Mouse (Mus musculus) MEL (cell line): ENCODE results near the gene Cep85l.

Source experiments
- CTCF ChIP-seq, 3 experiments: IDR thresholded peaks in 2 of 3; conservative IDR thresholded peaks in 1 of 3; 2 replicates each; pipeline ENCODE4 v1.5.1; 2011 to 2012; ENCODE audit warnings: low read length in 3 of 3, low read depth in 2 of 3, mild to moderate bottlenecking in 2 of 3, improper control_type of control experiment in 1 of 3, inconsistent platforms in 1 of 3, mixed read lengths in 1 of 3, moderate library complexity in 1 of 3; ENCODE audit not compliant: control insufficient read depth in 1 of 3, insufficient read depth in 1 of 3, poor library complexity in 1 of 3, severe bottlenecking in 1 of 3
- HCFC1 ChIP-seq: IDR thresholded peaks from 2 replicates; pipeline ENCODE4 v1.6.1; 2012; ENCODE audit warnings: low read depth, mild to moderate bottlenecking, inconsistent platforms, low read length, improper control_type of control experiment, moderate library complexity
- KAT2A ChIP-seq: conservative IDR thresholded peaks from 2 replicates; pipeline ENCODE4 v1.6.1; 2012; ENCODE audit warnings: low read depth, low read length, improper control_type of control experiment, inconsistent platforms
- MXI1 ChIP-seq: IDR thresholded peaks from 2 replicates; pipeline ENCODE4 v1.6.1; 2011; ENCODE audit warnings: mild to moderate bottlenecking, low read depth, low read length, improper control_type of control experiment
- POLR2A ChIP-seq, 2 experiments: IDR thresholded peaks; 2 replicates each; pipeline ENCODE4 v1.6.1; 2011 to 2012; ENCODE audit warnings: low read length in 2 of 2, mild to moderate bottlenecking in 2 of 2, control low read depth in 1 of 2, improper control_type of control experiment in 1 of 2, low read depth in 1 of 2, moderate library complexity in 1 of 2; ENCODE audit not compliant: control insufficient read depth in 1 of 2, insufficient read depth in 1 of 2, poor library complexity in 1 of 2
- RCOR1 ChIP-seq: IDR thresholded peaks from 2 replicates; pipeline ENCODE4 v1.6.1; 2012; ENCODE audit warnings: low read depth, mild to moderate bottlenecking, inconsistent platforms, low read length, improper control_type of control experiment
- TCF12 ChIP-seq: IDR thresholded peaks from 2 replicates; pipeline ENCODE4 v1.6.1; 2014; ENCODE audit warnings: low read depth, mild to moderate bottlenecking, inconsistent platforms, low read length, improper control_type of control experiment, moderate library complexity
- ZC3H11A ChIP-seq: IDR thresholded peaks from 2 replicates; pipeline ENCODE4 v1.6.1; 2012; ENCODE audit warnings: low read depth, mild to moderate bottlenecking, inconsistent platforms, low read length, improper control_type of control experiment

DNA sequence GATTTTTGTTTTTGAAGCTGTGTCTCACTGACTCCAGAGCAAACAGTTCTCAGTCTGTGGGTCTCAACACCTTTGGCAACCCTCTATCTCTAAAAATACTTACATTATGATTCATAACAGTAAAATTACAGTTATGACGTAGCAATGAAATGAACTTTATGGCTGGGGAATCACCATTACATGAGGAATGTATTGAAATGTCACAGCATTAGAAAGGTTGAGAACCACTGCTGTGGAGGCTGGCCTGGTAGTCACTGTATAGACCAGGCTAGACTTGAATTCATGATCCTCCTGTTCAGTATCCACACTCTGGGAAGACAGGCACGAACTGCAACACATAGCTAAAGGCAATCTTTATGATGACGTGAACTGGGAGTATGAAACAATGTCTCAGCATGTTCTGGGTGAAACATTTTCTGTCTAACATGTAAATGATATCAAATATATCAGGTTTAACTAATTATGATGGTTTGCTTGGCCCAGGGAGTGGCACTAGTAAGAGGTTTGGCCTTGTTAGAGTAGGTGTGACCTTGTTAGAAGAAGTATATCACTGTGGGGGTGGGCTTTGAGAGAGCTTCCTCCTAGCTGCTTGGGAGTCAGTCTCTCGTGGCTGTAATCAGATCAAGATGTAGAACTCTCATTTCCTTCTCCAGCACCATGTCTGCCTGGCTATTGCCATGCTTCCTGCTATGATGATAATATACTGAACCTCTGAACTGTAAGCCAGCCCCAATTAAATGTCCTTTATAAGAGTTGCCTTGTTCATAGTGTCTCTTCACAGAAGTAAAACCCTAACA is 39.6 kb upstream of the Cep85l start:
- no peak for TF ChIP-seq HCFC1
- no peak for TF ChIP-seq CTCF (IDR thresholded peaks at IDR 0.05 in 2 of 3, conservative IDR thresholded peaks at IDR 0.05 in 1 of 3; ENCODE audit: control insufficient read depth in 1 of 3, insufficient read depth in 1 of 3, low read depth in 2 of 3, low read length in 3 of 3, poor library complexity in 1 of 3, severe bottlenecking in 1 of 3)
- TF ChIP-seq RCOR1, result no peak
- 0 out of 2 replicates have a peak, but pooled peaks have one; percentile 33 for TF ChIP-seq TCF12
- TF ChIP-seq POLR2A (IDR thresholded peaks at IDR 0.05; ENCODE audit: control insufficient read depth in 1 of 2, insufficient read depth in 1 of 2, low read depth in 1 of 2, low read length in 2 of 2, poor library complexity in 1 of 2), result no peak
- TF ChIP-seq ZC3H11A, result no peak
- no peak for TF ChIP-seq MXI1
- TF ChIP-seq KAT2A, result no peak
